ENCODE assay signal across 9 mouse cellular contexts in the genomic region with DNA sequence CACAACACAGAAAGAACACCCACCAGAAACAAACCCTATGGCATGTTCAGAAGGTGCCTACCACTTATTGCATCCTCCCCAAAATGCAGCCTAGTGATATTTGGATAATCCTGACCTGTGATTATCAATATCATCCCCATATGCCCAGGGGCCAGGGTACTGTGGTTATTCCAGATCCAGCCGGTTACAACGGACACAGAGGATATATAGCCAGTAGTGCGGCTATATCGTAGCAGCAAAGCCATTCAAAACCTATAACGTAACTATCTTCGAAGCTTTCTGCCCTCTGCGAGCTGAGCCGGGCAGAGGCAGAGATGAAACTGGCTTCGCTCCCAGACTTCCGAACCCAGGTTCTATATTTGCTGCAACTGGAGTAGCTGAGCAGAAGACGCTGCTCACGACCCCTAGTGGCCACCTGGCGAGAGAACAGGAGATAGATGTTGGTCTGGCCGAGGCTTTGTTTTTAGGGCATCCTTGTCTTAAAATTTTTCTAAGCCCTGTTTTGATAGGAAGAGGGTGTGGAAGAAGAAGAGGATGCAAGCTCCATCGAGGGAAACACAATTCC. TPM values are rescaled to one million over a fixed set of nuclear protein-coding genes. Genes with fewer than 3 reads are reported as not detected.
DNase-seq lines count a peak whose midpoint lies in the region; ATAC-seq and TF ChIP-seq lines count a peak whose summit lies in the region.
"Had no signal": no experiment of that assay in that cellular context is flagged by ENCODE, and none has a peak within 500 bp of the region (broad histone marks: within the 10 kb centered on the region; RNA-seq: fewer than 3 reads in every experiment).

No protein-coding gene starts in this region.

- DNase-seq in heart, adult 8-10 months (ENCODE audit: low spot score) = peak; percentile 33
- peak; percentile 78 for DNase-seq in R1 (ENCODE audit: low read depth, low spot score)
- peak; percentile 68 for DNase-seq in lung, embryonic 14.5 days
- peak; percentile 65 to 66 for DNase-seq in right cerebral cortex, adult 2 months (ENCODE audit: low spot score in 2 of 2)

- no peaks in the 10 kb centered on the region for H3K36me3 ChIP-seq in heart, embryonic 11.5 days (ENCODE audit: control insufficient read depth, insufficient read depth, low read length)
- H3K36me3 ChIP-seq in intestine, postnatal 0 days (ENCODE audit: control insufficient read depth, insufficient read depth) = no peaks in the 10 kb centered on the region
- H3K36me3 ChIP-seq in lung, embryonic 14.5 days (ENCODE audit: insufficient read depth) = no peaks in the 10 kb centered on the region

- ATAC-seq in heart, embryonic 11.5 days (replicated peaks; ENCODE audit: insufficient number of reproducible peaks, low FRiP score, low TSS enrichment) = no peak
- ATAC-seq in intestine, postnatal 0 days = no peak
- no peak for ATAC-seq in lung, embryonic 14.5 days (ENCODE audit: insufficient read depth)
- no peak for ATAC-seq in megakaryocyte, adult 5-6 weeks (ENCODE audit: poor library complexity, severe bottlenecking)

- no peak overlapping the region for H3K9ac ChIP-seq in heart, embryonic 11.5 days (ENCODE audit: low read depth, low read length)
- no peak overlapping the region for H3K9ac ChIP-seq in intestine, postnatal 0 days (ENCODE audit: low read depth, low read length)
- H3K9ac ChIP-seq in lung, embryonic 14.5 days = no peak overlapping the region

- H3K27ac ChIP-seq in heart, embryonic 11.5 days (ENCODE audit: low read depth, low read length) = no peak overlapping the region
- H3K27ac ChIP-seq in embryonic fibroblast, embryonic 13.5 days (ENCODE audit: insufficient read depth, low read length) = no peak overlapping the region
- no peak overlapping the region for H3K27ac ChIP-seq in intestine, postnatal 0 days (ENCODE audit: low read depth, low read length)
- no peak overlapping the region for H3K27ac ChIP-seq in lung, embryonic 14.5 days (ENCODE audit: low read depth)

- H3K27me3 ChIP-seq in heart, embryonic 11.5 days (ENCODE audit: control insufficient read depth, insufficient read depth, low read length) = peaks cover 77% of the 10 kb centered on the region
- peaks cover 71% of the 10 kb centered on the region for H3K27me3 ChIP-seq in intestine, postnatal 0 days (replicated peaks; ENCODE audit: control insufficient read depth, insufficient read depth, low read length)
- peaks cover 69% of the 10 kb centered on the region for H3K27me3 ChIP-seq in lung, embryonic 14.5 days (ENCODE audit: insufficient read depth, low read length)

- peak; percentile 43; the same call in 1 of the 2 replicates for TF ChIP-seq CTCF in embryonic fibroblast, embryonic 13.5 days (IDR thresholded peaks at IDR 0.05; ENCODE audit: borderline replicate concordance, insufficient read depth, low read length)
- TF ChIP-seq CTCF in intestine, postnatal 0 days (IDR thresholded peaks at IDR 0.05; ENCODE audit: low read depth) = peak; percentile 76
- TF ChIP-seq CTCF in lung, embryonic 14.5 days (IDR thresholded peaks at IDR 0.05; ENCODE audit: low read depth) = peak; percentile 67

- H3K9me3 ChIP-seq in heart, embryonic 11.5 days (replicated peaks; ENCODE audit: control insufficient read depth, low read length) = no peaks in the 10 kb centered on the region
- no peaks in the 10 kb centered on the region for H3K9me3 ChIP-seq in intestine, postnatal 0 days (ENCODE audit: control insufficient read depth)
- no peaks in the 10 kb centered on the region for H3K9me3 ChIP-seq in lung, embryonic 14.5 days (ENCODE audit: low read depth, low read length)

- H3K4me2 ChIP-seq in heart, embryonic 11.5 days = no peak overlapping the region
- 0 out of 2 replicates have a peak overlapping the region, but pooled peaks have one; percentile 27 for H3K4me2 ChIP-seq in intestine, postnatal 0 days (replicated peaks; ENCODE audit: low read depth)
- H3K4me2 ChIP-seq in lung, embryonic 14.5 days = no peak overlapping the region

- TF ChIP-seq POLR2A in embryonic fibroblast, embryonic 13.5 days (IDR thresholded peaks at IDR 0.05; ENCODE audit: low read depth, low read length) = no peak

- 7% methylated on average over 15 of the region's 15 CpGs for WGBS in heart, embryonic 11.5 days (ENCODE audit: insufficient replicate concordance)
- 9% methylated on average over 15 of the region's 15 CpGs for WGBS in intestine, postnatal 0 days
- 10% methylated on average over 15 of the region's 15 CpGs for WGBS in lung, embryonic 14.5 days

- no peak overlapping the region for H3K4me3 ChIP-seq in heart, embryonic 11.5 days (ENCODE audit: low read depth, low read length)
- H3K4me3 ChIP-seq in embryonic fibroblast, embryonic 13.5 days (ENCODE audit: insufficient read depth, low read length) = no peak overlapping the region
- no peak overlapping the region for H3K4me3 ChIP-seq in intestine, postnatal 0 days (ENCODE audit: low read depth, low read length)
- H3K4me3 ChIP-seq in lung, embryonic 14.5 days (ENCODE audit: low read depth, low read length) = no peak overlapping the region

- H3K4me1 ChIP-seq in heart, embryonic 11.5 days (ENCODE audit: control insufficient read depth, insufficient read depth, low read length) = peaks cover 9% of the 10 kb centered on the region
- H3K4me1 ChIP-seq in embryonic fibroblast, embryonic 13.5 days (ENCODE audit: control insufficient read depth, insufficient read depth, low read length) = no peaks in the 10 kb centered on the region
- no peaks in the 10 kb centered on the region for H3K4me1 ChIP-seq in intestine, postnatal 0 days (replicated peaks; ENCODE audit: control insufficient read depth, insufficient read depth, low read length)
- H3K4me1 ChIP-seq in lung, embryonic 14.5 days (ENCODE audit: insufficient read depth) = no peaks in the 10 kb centered on the region

RNA-seq across cellular contexts. Expression of a gene that starts 6.0 kb away (rescaled TPM):
- total RNA-seq in heart, adult 8-10 months (2022) = not detected
- 0.10 TPM in 1 of 2 replicates, not detected in the other for polyA plus RNA-seq in heart, embryonic 11.5 days (2014; fragmentation: Nextera tagmentation; extraction: Ambion mirVana)
- not detected in 2 replicates for polyA plus RNA-seq in embryonic fibroblast, embryonic 13.5 days (2011; ENCODE audit: insufficient read length, low read depth, missing spikeins)
- polyA plus RNA-seq in intestine, postnatal 0 days (2015; fragmentation: Nextera tagmentation; extraction: Ambion mirVana) = 0.07 TPM in 1 of 2 replicates, not detected in the other
- polyA plus RNA-seq in lung, embryonic 14.5 days (2014; fragmentation: Nextera tagmentation; extraction: Ambion mirVana) = not detected in 2 replicates
- not detected in 2 replicates for total RNA-seq in megakaryocyte, adult 5-6 weeks (2015)
- not detected in 2 replicates for total RNA-seq in megakaryocyte, adult 5-6 weeks (2017)
- total RNA-seq: adrenal gland, adult 18-20 months had no signal
